Mouse (Mus musculus): ENCODE results near the gene Spata45.

The Spata45 gene

GRCm38 (mm10) chr1:191042106-191042505 is 5.7 kb downstream of the Spata45 start:
- DNase-seq: no peak

GRCm38 (mm10) chr1:191042688-191043087 is 6.2 kb downstream of the Spata45 start:
- no peak for DNase-seq

GRCm38 (mm10) chr1:191045264-191045663 is 8.8 kb downstream of the Spata45 start:
- DNase-seq: no peak

- DNase-seq: no peak
Observed at GRCm38 (mm10) chr1:191046231-191046824, 9.9 kb downstream of the Spata45 start.

- DNase-seq: no peak
Observed at GRCm38 (mm10) chr1:191053555-191053954, 17.1 kb downstream of the Spata45 start.

GRCm38 (mm10) chr1:191054870-191055532 is 18.6 kb downstream of the Spata45 start:
- DNase-seq: no peak

GRCm38 (mm10) chr1:191055533-191055873 is 19.1 kb downstream of the Spata45 start:
- no peak for DNase-seq

- no peak for DNase-seq
Observed at GRCm38 (mm10) chr1:191057461-191057860, 21.0 kb downstream of the Spata45 start.

- DNase-seq: no peak
Observed at GRCm38 (mm10) chr1:191062241-191062780, 25.9 kb downstream of the Spata45 start.

- DNase-seq: peak; percentile 94
Observed at GRCm38 (mm10) chr1:191062781-191063485, 26.5 kb downstream of the Spata45 start, which contains the start of the genes Tatdn3 and Nsl1. TSS of gene Tatdn3 (minus strand) at chr1:191062932. TSS of gene Nsl1 (plus strand) at chr1:191063012.

- no peak for DNase-seq
Observed at GRCm38 (mm10) chr1:191063700-191064099, 27.3 kb downstream of the Spata45 start.

- DNase-seq: no peak
Observed at GRCm38 (mm10) chr1:191064535-191064934, 28.1 kb downstream of the Spata45 start.

- no peak for DNase-seq
Observed at GRCm38 (mm10) chr1:191065188-191065587, 28.7 kb downstream of the Spata45 start.

GRCm38 (mm10) chr1:191068377-191068776 is 31.9 kb downstream of the Spata45 start:
- peak; percentile 19 for DNase-seq

GRCm38 (mm10) chr1:191070259-191070658 is 33.8 kb downstream of the Spata45 start:
- no peak for DNase-seq

- no peak for DNase-seq
Observed at GRCm38 (mm10) chr1:191071613-191072012, 35.2 kb downstream of the Spata45 start.

- DNase-seq: no peak
Observed at GRCm38 (mm10) chr1:191072329-191072913, 36.0 kb downstream of the Spata45 start.

GRCm38 (mm10) chr1:191073001-191073400 is 36.6 kb downstream of the Spata45 start:
- DNase-seq: no peak

GRCm38 (mm10) chr1:191073486-191073885 is 37.0 kb downstream of the Spata45 start:
- DNase-seq: no peak

GRCm38 (mm10) chr1:191075199-191075883 is 38.9 kb downstream of the Spata45 start:
- DNase-seq: peak; percentile 58

- DNase-seq: no peak
Observed at GRCm38 (mm10) chr1:191083230-191083629, 46.8 kb downstream of the Spata45 start.

- DNase-seq: peak; percentile 73
Observed at GRCm38 (mm10) chr1:191084951-191085559, 48.6 kb downstream of the Spata45 start.
